Mouse (Mus musculus) urinary bladder, postnatal 36 days (tissue): Measurements from ENCODE around the gene Hapln4.
A peak's percentile ranks its signal among the peaks of the same experiment; 100 is the strongest.

Source experiments
- DNase-seq, 2 experiments: peaks; one replicate each; pipeline ENCODE4 v3.0.0; 2022; ENCODE audit warnings: low spot score in 2 of 2, mixed read lengths in 1 of 2

Hapln4 gene

DNA sequence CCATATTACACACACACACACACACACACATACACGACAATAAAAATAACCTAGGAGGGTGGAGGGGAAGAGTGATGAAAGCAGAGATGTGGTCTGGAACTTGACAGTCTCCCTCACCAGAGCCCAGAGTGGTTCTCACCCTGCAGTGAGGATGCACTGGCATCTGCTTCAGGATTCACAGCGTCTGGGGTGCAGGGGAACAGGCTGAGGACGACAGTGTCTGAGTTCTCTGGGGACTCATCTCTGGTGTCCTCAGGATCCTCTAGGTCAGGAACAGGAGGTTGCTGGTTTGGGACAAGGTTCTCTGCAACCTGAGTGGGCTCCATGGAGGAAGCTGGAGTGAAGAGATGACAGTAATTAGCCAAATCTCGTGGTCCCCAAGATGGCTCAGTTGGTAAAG lies 54.6 kb downstream of the Hapln4 start:
- no peak for DNase-seq

DNA sequence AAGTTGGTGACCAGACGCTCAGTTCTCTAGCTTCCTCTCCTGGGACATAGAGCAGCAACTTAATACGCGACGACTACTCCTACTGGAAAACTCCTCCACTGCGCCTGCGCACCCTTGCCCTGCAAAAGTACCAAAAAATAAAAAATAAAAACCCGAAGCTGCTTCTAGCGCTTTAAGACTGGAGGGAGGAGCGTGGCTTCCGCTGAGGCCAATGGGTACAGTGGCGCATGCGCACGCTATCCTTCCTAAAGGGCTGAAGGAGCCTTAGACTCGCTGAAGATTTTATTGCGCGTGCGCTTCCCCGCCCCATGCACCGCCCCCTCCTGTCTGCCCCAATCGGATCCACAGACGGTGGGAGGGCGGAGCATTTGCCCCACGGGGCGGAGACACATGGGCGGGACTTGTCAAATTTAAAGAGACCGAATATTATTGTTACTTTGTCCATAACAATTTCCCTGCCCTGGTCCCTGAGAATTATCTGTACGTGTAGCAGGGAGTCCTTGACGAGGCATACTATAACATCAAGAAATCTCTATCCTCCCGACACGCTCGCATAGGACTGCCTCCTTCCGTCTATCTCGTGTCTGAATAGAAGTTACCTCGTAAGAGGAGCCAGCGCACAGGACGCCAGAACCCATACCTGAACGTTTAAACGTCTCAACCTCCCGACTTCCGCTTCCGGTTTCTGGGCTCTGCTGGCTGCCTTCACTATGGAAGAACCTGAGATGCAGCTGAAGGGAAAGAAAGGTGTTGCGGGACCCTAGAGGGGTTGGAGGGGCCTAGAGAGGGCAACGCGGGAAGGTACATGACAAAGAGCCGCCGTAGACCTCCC lies 56.0 kb downstream of the Hapln4 start, which contains the start of the genes Rfxank, Borcs8 and Mef2b:
Rfxank (minus strand) TSS at position 129 of the 832 bp plus-strand sequence.
Borcs8 (plus strand) TSS at position 474 of the 832 bp plus-strand sequence.
Mef2b (plus strand) TSS at position 686 of the 832 bp plus-strand sequence.
- peak; percentile 98 to 99 for DNase-seq

DNA sequence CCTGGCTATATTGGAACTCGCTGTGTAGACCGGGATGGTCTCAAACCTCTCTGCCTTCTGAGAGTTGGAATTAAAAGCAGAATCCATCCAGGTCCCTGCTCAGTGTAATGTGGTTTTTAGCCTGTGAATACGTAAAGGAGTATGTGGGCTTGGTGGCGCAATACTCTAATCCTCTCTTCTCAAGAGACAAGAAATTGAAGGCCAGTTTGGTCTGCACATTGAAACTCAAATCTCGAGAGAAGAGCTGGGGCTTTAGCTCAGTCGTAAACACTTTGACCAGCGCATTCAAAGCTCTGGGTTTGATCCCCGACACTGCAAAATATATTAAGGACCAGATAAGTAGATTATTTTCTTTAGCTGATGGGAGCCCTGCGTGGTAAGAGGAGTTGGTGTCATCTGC lies 56.7 kb downstream of the Hapln4 start:
- no peak for DNase-seq
